Mouse (Mus musculus): Measurements from ENCODE around the gene Ptprz1. TPM values are rescaled to one million over a fixed set of nuclear protein-coding genes. Genes with fewer than 3 reads are reported as not detected.
"Not testable (repeated sequence)": the region's sequence is repeated elsewhere in the genome, so short reads cannot be mapped to it uniquely, and the experiment has no call there.

The Ptprz1 gene
- total RNA-seq, 2 experiments from 2014 or later = not detected

DNA sequence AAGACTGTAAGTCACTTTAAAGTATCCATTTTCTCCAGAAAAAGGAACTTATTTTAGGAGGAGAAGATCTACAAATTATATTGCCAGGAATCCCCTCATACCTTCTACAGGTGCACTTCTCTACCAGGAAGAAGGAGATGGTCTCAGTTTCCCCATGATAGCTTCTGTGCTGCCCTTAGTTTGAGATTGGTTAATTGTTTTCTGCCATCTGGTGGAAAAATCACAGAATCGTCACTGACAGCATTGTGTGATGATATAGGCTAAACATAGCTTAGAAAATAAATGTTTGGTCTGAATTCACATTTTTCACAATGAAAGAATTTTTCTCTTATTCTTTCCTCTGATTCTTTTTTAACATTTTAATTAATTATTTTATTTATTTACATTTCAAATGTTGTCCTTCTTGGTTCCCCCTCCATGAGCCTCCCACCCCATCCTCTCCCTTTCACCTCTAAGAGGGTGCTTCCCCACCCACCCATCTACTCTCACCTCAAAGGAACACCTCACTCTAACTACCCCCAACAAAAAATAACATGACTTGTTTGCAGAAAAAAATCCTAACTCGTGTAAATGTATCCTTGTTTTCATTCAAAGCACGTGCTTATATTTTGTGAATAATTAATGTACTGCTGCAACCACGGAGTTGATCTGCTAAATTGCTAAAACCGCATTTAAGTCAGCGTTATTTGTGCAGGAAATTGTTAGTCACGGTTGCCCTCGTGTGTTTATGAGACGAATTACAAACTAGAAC is 108.6 kb downstream of the Ptprz1 start:
- ATAC-seq (replicated peaks; ENCODE audit: low FRiP score, poor library complexity, severe bottlenecking) = no peak

DNA sequence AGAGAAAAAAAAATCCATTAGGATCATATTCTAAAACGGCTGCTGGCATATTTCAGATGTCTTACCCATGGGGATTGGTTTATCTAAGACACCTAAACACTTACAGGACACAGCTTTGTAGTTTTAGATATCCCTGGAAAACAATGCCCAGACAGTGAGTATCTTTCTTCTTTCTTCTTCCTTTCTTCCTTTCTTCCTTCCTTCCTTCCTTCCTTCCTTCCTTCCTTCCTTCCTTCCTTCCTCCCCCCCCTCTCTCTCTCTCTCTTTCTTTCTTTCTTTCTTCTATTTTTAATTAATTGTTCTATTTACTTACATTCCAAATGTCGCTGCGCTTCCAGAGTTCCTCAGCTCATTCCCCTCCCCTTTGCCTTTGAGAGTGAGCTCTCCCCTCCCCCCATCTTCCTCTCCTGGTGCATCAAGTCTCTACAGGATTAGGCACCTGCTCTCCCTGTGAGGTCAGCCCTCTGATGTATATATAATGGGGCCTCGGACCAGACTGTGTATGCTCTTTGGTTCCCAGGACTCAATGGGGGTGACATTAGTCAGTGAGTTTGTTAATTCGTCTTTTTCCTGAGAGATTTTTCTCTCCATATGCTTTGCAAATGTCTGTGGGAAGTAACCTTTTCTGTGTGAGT is 109.3 kb downstream of the Ptprz1 start:
- ATAC-seq (replicated peaks; ENCODE audit: low FRiP score, poor library complexity, severe bottlenecking) = no peak

DNA sequence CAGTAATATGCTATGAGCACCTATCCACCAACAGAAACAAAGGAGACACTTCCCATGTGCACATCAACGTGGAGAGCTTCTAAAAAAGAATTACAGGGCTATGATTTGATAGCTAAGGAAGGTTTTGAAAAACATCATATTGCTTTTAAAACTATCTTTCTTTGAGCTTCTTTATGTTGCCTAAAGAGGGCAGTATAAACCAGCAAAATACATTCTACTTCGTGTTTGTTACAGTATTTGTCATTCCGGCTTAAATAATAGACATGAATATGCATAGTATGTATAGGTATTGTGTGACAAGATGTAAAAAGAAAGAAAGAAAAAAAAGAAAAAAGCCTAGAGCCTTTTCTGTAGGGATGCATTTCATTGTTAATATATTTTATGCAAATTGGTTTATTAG is 127.8 kb downstream of the Ptprz1 start:
- no peak for ATAC-seq (replicated peaks; ENCODE audit: low FRiP score, poor library complexity, severe bottlenecking)

DNA sequence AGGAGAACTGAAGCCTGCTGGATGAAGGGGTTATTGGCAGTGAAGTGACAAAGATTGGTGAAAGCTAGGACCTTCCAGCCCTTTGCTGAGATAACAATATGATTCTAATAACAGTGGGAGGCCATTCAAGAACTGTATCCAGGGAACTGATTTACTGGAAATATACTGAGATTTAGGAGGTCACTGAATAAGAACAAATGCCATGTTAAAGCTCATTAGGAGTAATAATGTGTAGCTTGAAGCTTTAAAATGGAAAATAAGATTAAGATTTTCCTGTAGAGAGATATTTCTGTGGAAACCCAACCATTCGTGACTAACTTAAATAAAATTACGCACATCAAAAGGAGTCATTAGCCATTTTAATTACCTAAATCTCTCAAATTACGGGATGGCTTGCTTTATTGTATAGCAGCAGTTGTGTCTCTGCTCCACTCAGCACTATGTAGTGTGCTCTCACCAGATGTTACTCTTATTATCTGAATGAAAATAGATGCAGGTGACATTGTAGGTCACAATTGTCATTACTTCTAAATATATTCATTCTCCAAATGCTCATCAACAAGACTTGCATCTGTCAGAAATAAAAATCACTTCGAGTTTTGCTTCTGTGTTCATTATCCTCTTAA is 139.8 kb downstream of the Ptprz1 start:
- ATAC-seq (replicated peaks; ENCODE audit: low FRiP score, poor library complexity, severe bottlenecking) = no peak

DNA sequence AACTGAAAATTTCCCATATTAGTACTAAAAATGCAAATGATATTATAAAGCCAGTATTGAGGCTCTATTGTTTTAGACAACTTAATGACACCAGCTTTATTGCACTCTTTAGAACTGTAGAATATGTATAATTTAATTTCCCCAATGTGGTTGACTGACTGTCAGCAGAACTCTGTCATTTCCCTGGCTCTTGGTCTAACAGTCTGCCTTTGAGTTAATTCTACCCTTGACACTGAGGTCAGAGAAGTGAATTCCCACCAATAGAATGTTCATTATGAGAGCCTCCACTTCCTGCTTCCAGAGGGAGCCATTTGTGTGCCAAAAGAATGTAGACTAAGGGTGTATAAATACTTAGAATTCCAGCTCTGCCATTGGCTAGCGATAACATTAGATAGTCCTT is 152.9 kb downstream of the Ptprz1 start:
- no peak for ATAC-seq (replicated peaks; ENCODE audit: low FRiP score, poor library complexity, severe bottlenecking)

DNA sequence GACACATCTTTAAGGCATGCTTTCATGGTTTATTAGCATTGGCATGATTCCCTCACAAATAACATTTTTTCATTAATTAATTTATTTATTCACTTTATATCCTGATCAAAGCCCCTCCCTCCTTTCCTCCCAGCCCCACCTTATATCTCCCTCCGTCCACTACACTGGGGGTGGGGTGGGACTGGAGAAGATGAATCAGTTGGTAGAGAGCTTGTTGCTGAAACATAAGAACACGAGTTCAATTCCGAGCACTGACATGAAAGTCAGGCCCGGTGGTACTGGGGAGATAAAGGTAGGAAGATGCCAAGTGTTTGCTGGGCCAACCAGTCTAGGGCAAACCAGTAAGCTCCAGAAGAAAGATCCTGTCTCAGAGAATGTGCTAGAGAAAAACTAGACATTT is 173.5 kb downstream of the Ptprz1 start:
- no peak for ATAC-seq (replicated peaks; ENCODE audit: low FRiP score, poor library complexity, severe bottlenecking)

DNA sequence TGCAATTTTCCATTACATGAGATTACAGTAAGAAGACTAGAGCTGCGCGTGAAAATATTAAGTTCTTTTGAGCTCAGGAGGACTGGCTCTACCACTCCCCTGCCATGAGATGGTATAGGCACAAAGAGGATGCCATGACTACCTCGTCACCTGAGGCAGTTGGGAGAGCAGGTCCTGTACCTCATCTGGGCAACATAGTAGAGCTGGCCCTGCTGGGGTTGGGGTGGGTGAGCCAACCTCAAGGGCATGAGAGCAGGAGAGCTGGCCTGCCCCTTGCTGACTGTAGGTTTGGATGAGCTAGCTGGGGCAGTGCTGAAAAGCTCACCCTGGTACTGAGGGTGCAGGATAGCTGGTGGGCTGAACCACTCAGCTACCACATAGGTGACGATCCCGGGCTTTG is 180.4 kb downstream of the Ptprz1 start:
- no peak for ATAC-seq (replicated peaks; ENCODE audit: low FRiP score, poor library complexity, severe bottlenecking)

DNA sequence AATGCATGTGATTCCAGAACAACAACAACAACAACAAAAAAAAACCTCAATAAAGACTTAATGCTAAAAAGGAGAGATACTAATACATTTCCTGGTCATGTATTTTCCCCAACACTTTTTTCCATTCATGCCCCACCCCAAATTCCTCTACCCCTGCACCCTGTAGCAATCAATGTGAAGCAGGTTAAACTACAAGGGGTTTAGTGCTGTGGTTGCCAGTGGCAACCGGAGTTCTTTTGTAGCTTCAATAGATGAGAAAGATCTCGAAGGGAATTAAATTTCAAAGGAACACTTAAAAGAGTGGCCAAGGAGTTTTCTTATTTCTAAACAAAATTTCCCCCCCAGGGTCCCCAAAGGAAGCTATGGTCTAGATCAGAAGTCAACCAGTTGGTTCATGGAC is 200.8 kb downstream of the Ptprz1 start:
- ATAC-seq (replicated peaks; ENCODE audit: low FRiP score, poor library complexity, severe bottlenecking) = no peak

DNA sequence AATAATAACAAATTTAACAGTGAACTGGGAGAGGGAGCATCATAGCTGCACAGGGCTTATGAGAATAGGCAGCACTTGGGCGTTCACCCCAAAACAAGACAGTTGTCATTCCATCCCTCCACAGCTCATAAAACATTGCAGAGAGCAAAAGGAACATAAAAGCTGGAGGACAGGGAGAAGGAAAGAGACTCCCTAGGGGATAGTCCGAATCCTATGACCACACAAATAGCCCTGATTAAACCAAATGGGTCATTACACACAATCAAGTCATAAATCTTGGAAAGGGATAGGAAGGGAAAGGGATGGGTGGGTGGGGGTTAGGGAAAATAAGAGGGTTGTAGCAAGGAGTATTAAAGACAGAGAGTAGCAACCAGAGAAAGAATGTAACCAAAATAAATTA is 203.0 kb downstream of the Ptprz1 start:
- ATAC-seq (replicated peaks; ENCODE audit: low FRiP score, poor library complexity, severe bottlenecking) = no peak

DNA sequence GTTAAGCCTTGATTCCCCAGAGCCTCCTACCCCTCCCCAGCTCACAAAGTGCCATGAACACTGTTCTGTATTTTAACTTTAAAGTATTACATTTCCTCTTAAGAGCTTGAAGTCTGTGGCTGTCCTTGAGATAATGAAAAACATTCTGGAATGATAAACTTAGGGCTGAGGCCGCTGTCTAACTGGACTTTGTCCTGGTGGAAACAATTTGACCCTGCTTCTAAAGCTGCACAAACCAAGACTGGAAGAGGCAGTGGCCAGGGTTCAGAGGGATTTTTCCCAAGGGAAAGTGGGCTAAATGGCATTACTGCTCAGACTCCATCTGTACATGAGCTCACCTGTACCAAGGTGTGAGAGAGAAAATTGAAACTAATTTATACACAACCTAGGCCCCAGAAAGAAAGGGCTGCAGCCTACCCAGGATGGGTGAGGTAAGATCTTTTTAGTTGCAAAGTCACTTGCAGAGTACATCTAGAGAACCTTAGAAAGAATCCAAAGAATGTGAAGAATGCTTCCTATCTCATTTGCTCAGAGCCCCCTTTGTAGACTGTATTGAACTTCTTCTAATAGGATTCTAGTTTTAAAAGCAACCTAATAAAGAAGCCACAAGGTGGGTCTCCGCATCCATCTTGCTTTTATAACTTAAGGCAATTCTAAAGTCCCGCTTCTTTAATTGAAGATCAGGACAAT is 204.8 kb downstream of the Ptprz1 start:
- no peak for ATAC-seq (replicated peaks; ENCODE audit: low FRiP score, poor library complexity, severe bottlenecking)

DNA sequence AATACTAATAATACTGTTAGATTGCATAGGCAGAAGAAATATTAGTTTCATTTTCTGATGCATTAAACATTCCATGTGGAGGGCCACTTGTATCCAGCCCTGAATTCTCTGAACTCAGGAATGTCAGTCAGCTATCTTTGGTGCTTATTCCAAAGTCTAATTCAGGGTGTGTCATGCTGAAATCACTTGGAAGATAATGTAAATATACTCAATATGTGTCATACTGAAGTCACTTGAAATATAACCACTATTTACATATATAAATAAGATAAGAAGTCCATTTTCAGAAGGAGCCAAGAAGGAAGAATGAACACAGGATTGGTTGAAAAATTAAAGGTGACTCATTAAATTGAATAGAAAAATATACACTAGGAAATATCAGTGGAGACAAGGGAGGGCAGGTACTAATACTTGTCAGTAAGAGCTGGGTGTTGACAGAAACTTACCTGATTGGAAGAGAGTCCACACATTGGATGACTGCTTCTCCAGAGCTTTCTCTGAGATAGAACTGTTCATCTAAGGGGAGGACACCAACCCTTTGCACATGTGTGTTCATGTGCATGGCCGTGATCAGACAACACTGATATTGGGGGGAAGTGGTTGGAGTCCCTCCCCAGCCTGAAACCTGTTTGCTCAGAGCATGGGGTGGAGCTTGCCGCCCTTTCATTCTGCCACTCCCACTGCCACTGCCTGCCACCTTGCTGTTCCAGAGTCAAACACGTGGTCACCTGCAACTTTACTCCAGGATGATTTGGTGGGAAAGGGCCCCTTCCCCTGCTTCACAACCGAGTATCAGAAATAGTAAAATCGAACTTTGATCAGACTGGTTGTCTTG is 209.5 kb downstream of the Ptprz1 start:
- no peak for ATAC-seq (replicated peaks; ENCODE audit: low FRiP score, poor library complexity, severe bottlenecking)

DNA sequence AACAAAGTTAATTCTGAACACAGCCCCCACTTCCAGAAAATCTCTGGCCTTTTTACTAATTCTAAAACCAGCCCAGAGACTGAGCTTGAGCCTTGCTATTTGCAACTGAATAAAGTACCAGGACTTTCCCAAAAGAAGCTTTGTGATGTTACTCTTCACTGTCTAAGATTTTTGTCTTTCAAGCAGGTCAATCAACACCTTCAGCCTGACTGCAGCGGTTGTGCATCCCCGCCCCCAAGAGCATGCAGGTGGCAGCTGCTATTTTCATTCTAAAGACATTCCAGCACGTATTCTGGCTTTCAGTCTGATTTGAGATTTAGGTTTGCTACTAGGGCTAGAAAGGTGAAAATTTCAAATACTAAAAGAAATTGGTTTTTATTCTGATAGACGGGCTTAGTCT is 214.0 kb downstream of the Ptprz1 start:
- not testable (repeated sequence) for ATAC-seq (replicated peaks; ENCODE audit: low FRiP score, poor library complexity, severe bottlenecking)

DNA sequence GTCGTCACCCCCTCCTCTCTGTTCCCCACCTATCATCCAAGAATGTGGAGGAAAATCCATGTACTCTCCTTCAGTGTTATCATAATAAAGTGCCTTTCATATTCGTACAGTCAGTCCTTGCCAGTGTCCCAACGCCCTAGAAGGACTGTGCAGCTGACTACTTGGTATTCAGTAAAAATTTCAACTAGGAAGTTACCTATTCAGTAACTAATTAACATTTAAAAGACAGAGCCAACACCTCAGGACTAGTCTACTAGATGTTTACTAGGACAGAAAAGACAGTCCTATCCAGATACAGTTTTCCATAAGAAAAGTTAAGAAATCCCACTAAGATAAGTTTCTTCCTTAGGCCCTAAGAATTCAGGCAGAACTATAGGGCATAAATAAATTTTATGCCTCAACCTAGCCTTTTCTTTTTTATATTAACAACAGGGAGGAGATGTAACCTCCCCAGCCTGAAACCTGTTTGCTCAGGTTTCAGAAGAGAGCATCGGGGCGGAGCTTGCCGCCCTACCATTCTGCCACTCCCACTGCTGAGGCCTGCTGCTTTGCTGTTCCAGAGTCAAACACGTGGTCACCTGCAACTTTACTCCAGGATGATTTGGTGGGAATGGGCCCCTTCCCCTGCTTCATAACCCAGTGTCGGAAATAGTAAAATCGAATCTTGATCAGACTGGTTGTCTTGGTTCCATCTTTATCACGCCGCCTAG is 215.2 kb downstream of the Ptprz1 start:
- ATAC-seq (replicated peaks; ENCODE audit: low FRiP score, poor library complexity, severe bottlenecking) = not testable (repeated sequence)
